Mouse (Mus musculus): ENCODE data around the gene Shc2. TPM values are rescaled to one million over a fixed set of nuclear protein-coding genes. Genes with fewer than 3 reads are reported as not detected.

Gene Shc2
- polyA plus RNA-seq, 1 experiment from 2014 or later = 16.0 TPM

- H3K4me2 ChIP-seq (ENCODE audit: low read length) = no peak overlapping the region
- no peaks in the 10 kb centered on the region for H3K36me3 ChIP-seq (ENCODE audit: control insufficient read depth, insufficient read depth)
- no peak overlapping the region for H3K4me3 ChIP-seq (replicated peaks; ENCODE audit: low read length)
- no peak overlapping the region for H3K27ac ChIP-seq (ENCODE audit: low read length)
- 42% methylated on average over 2 of the region's 2 CpGs for WGBS
- peaks cover 11% of the 10 kb centered on the region for H3K27me3 ChIP-seq (replicated peaks; ENCODE audit: control insufficient read depth, insufficient read depth, low read length)
- peaks cover 11% of the 10 kb centered on the region for H3K4me1 ChIP-seq (replicated peaks; ENCODE audit: control insufficient read depth, insufficient read depth, low read length)
- no peaks in the 10 kb centered on the region for H3K9me3 ChIP-seq (ENCODE audit: control insufficient read depth, low read length)
- no peak overlapping the region for H3K9ac ChIP-seq (replicated peaks; ENCODE audit: low read depth, low read length)
- no peak for ATAC-seq
These were observed 29.8 kb downstream of the Shc2 start for GRCm38 (mm10) chr10:79607892-79608291.

- H3K9me3 ChIP-seq (ENCODE audit: control insufficient read depth, low read length) = no peaks in the 10 kb centered on the region
- H3K4me1 ChIP-seq (replicated peaks; ENCODE audit: control insufficient read depth, insufficient read depth, low read length) = no peaks in the 10 kb centered on the region
- no peaks in the 10 kb centered on the region for H3K36me3 ChIP-seq (ENCODE audit: control insufficient read depth, insufficient read depth)
- H3K27ac ChIP-seq (ENCODE audit: low read length) = no peak overlapping the region
- no peak overlapping the region for H3K4me3 ChIP-seq (replicated peaks; ENCODE audit: low read length)
- ATAC-seq = 0 out of 2 replicates have a peak, but pooled peaks have one; percentile 29
- 56% methylated on average over 4 of the region's 4 CpGs for WGBS
- no peak overlapping the region for H3K9ac ChIP-seq (replicated peaks; ENCODE audit: low read depth, low read length)
- H3K4me2 ChIP-seq (ENCODE audit: low read length) = no peak overlapping the region
- H3K27me3 ChIP-seq (replicated peaks; ENCODE audit: control insufficient read depth, insufficient read depth, low read length) = 0 out of 2 replicates have a peak, but pooled peaks cover 3% of the 10 kb centered on the region
These were observed 31.2 kb downstream of the Shc2 start for GRCm38 (mm10) chr10:79606537-79606936.

- no peaks in the 10 kb centered on the region for H3K9me3 ChIP-seq (ENCODE audit: control insufficient read depth, low read length)
These were observed 39.8 kb downstream of the Shc2 start for GRCm38 (mm10) chr10:79597936-79598230.

GRCm38 (mm10) chr10:79597051-79597935, 40.4 kb downstream of the Shc2 start:
- no peak overlapping the region for H3K4me3 ChIP-seq (replicated peaks; ENCODE audit: low read length)
- H3K9me3 ChIP-seq (ENCODE audit: control insufficient read depth, low read length) = no peaks in the 10 kb centered on the region
- no peak overlapping the region for H3K27ac ChIP-seq (ENCODE audit: low read length)
- no peak overlapping the region for H3K9ac ChIP-seq (replicated peaks; ENCODE audit: low read depth, low read length)
- 28% methylated on average over 13 of the region's 13 CpGs for WGBS
- no peaks in the 10 kb centered on the region for H3K36me3 ChIP-seq (ENCODE audit: control insufficient read depth, insufficient read depth)
- H3K4me2 ChIP-seq (ENCODE audit: low read length) = no peak overlapping the region
- no peaks in the 10 kb centered on the region for H3K4me1 ChIP-seq (replicated peaks; ENCODE audit: control insufficient read depth, insufficient read depth, low read length)
- ATAC-seq = no peak; the same call in 1 of the 2 replicates
- H3K27me3 ChIP-seq (replicated peaks; ENCODE audit: control insufficient read depth, insufficient read depth, low read length) = peaks cover 5% of the 10 kb centered on the region

More at GRCm38 (mm10) chr10:79597936-79598230, 39.8 kb downstream of the Shc2 start:
- WGBS = 76% methylated on average over 4 of the region's 4 CpGs
- no peak for ATAC-seq
- H3K9ac ChIP-seq (replicated peaks; ENCODE audit: low read depth, low read length) = no peak overlapping the region
- peaks cover 5% of the 10 kb centered on the region for H3K27me3 ChIP-seq (replicated peaks; ENCODE audit: control insufficient read depth, insufficient read depth, low read length)
- no peak overlapping the region for H3K4me3 ChIP-seq (replicated peaks; ENCODE audit: low read length)
- no peaks in the 10 kb centered on the region for H3K36me3 ChIP-seq (ENCODE audit: control insufficient read depth, insufficient read depth)
- H3K27ac ChIP-seq (ENCODE audit: low read length) = no peak overlapping the region
- no peaks in the 10 kb centered on the region for H3K4me1 ChIP-seq (replicated peaks; ENCODE audit: control insufficient read depth, insufficient read depth, low read length)
- no peak overlapping the region for H3K4me2 ChIP-seq (ENCODE audit: low read length)

DNA sequence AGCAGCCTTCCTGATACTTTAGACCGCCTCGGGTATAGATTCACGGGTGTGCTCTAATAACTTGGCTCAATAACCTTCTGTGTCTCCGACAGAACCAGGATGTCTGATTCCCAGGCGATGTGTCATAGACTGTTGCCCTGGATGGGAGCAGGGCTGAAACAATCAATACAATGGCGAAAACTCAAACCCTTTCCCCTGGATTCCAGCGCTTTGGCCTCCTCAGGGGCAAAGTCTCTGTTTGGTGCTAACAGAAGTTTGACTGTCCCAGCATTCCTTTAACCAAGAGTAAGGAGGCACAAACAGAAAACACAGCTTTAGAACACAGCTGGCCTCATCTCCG, 42.2 kb downstream of the Shc2 start:
- 62% methylated on average over 8 of the region's 8 CpGs for WGBS
- Histone ChIP-seq H3K27ac (ENCODE audit: low read length) (no peak overlapping the region), H3K9ac (replicated peaks; ENCODE audit: low read depth, low read length) (no peak overlapping the region), H3K4me1 (replicated peaks; ENCODE audit: control insufficient read depth, insufficient read depth, low read length) (no peaks in the 10 kb centered on the region), H3K4me3 (replicated peaks; ENCODE audit: low read length) (no peak overlapping the region), H3K27me3 (replicated peaks; ENCODE audit: control insufficient read depth, insufficient read depth, low read length) (peaks cover 5% of the 10 kb centered on the region), H3K36me3 (ENCODE audit: control insufficient read depth, insufficient read depth) (no peaks in the 10 kb centered on the region), H3K9me3 (ENCODE audit: control insufficient read depth, low read length) (no peaks in the 10 kb centered on the region), H3K4me2 (ENCODE audit: low read length) (no peak overlapping the region)
- ATAC-seq = peak; percentile 46; the same call in 1 of the 2 replicates

DNA sequence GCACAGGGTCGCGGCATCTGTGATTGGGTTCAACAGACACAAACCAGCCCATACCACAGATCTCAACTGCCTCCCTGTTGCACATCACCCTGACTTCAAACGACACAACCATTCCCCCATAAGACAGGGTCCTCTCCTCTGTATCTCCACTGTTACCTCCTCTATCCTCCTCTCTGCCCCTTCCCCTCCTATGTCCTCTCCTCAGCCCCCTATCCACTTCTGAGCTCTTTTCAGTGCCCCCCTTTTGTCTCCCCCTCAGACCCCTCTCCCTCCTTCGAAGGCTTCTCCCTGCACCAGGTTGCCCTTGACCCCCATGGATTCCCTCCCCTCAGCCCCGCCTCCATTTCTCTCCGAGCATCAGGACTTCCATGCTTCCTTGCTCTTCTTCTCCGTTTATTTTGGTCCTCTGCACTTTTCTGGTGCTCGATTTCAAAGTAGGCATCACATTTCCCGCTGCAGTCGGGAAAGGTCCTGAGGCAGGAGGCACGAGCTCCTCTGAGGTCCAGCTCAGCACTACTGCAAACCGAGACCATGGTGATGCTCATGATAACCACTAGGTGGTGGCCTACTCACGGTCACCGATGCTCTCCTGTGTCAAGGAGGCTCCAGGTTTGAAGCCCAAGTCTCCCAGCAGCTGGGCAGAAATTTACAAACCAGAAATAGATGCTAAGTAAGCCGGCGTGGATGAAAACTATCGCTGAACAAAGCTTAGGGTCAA, 42.7 kb downstream of the Shc2 start:
- no peaks in the 10 kb centered on the region for H3K36me3 ChIP-seq (ENCODE audit: control insufficient read depth, insufficient read depth)
- H3K4me2 ChIP-seq (ENCODE audit: low read length) = peak overlapping the region; percentile 28; the same call in 1 of the 2 replicates
- H3K27me3 ChIP-seq (replicated peaks; ENCODE audit: control insufficient read depth, insufficient read depth, low read length) = peaks cover 5% of the 10 kb centered on the region
- H3K27ac ChIP-seq (ENCODE audit: low read length) = no peak overlapping the region
- peak; percentile 93 for ATAC-seq
- H3K4me3 ChIP-seq (replicated peaks; ENCODE audit: low read length) = no peak overlapping the region
- WGBS = 16% methylated on average over 17 of the region's 17 CpGs
- no peak overlapping the region for H3K9ac ChIP-seq (replicated peaks; ENCODE audit: low read depth, low read length)
- H3K9me3 ChIP-seq (ENCODE audit: control insufficient read depth, low read length) = no peaks in the 10 kb centered on the region
- no peaks in the 10 kb centered on the region for H3K4me1 ChIP-seq (replicated peaks; ENCODE audit: control insufficient read depth, insufficient read depth, low read length)

DNA sequence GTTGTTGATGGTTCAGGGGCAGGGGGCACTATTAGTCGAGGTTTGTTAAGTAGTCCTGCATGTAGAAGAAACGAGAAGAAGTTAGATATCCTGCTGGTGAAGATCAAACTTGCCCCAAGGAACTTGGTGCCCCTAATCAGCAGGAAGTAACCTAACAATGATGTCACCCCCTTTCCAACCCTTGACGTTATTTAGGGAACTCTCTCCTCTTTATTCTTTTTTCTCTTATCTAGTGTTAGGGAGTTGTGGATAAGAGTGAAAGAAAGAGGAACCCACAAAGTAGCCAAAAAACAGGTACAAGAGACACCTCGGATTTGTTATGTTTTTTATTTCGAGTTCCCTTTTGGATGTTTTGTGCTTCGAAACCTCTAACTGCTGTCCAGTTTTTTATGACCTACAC, 43.6 kb downstream of the Shc2 start:
- no peaks in the 10 kb centered on the region for H3K9me3 ChIP-seq (ENCODE audit: control insufficient read depth, low read length)
- H3K9ac ChIP-seq (replicated peaks; ENCODE audit: low read depth, low read length) = no peak overlapping the region
- no peak for ATAC-seq
- H3K4me1 ChIP-seq (replicated peaks; ENCODE audit: control insufficient read depth, insufficient read depth, low read length) = no peaks in the 10 kb centered on the region
- H3K4me3 ChIP-seq (replicated peaks; ENCODE audit: low read length) = no peak overlapping the region
- no peak overlapping the region for H3K4me2 ChIP-seq (ENCODE audit: low read length)
- 56% methylated on average over 6 of the region's 6 CpGs for WGBS
- no peaks in the 10 kb centered on the region for H3K36me3 ChIP-seq (ENCODE audit: control insufficient read depth, insufficient read depth)
- no peak overlapping the region for H3K27ac ChIP-seq (ENCODE audit: low read length)
- peaks cover 5% of the 10 kb centered on the region for H3K27me3 ChIP-seq (replicated peaks; ENCODE audit: control insufficient read depth, insufficient read depth, low read length)

GRCm38 (mm10) chr10:79590702-79591101, 47.0 kb downstream of the Shc2 start:
- peaks cover 5% of the 10 kb centered on the region for H3K27me3 ChIP-seq (replicated peaks; ENCODE audit: control insufficient read depth, insufficient read depth, low read length)
- no peaks in the 10 kb centered on the region for H3K9me3 ChIP-seq (ENCODE audit: control insufficient read depth, low read length)
- no peak for ATAC-seq
- no peak overlapping the region for H3K27ac ChIP-seq (ENCODE audit: low read length)
- H3K36me3 ChIP-seq (ENCODE audit: control insufficient read depth, insufficient read depth) = no peaks in the 10 kb centered on the region
- WGBS = 92% methylated on average over 1 of the region's 1 CpGs
- no peak overlapping the region for H3K4me3 ChIP-seq (replicated peaks; ENCODE audit: low read length)
- no peak overlapping the region for H3K9ac ChIP-seq (replicated peaks; ENCODE audit: low read depth, low read length)
- no peak overlapping the region for H3K4me2 ChIP-seq (ENCODE audit: low read length)
- H3K4me1 ChIP-seq (replicated peaks; ENCODE audit: control insufficient read depth, insufficient read depth, low read length) = no peaks in the 10 kb centered on the region

GRCm38 (mm10) chr10:79587752-79588126, 50.0 kb downstream of the Shc2 start:
- Histone ChIP-seq H3K4me2 (ENCODE audit: low read length) (no peak overlapping the region), H3K9me3 (ENCODE audit: control insufficient read depth, low read length) (no peaks in the 10 kb centered on the region), H3K4me1 (replicated peaks; ENCODE audit: control insufficient read depth, insufficient read depth, low read length) (no peaks in the 10 kb centered on the region), H3K9ac (replicated peaks; ENCODE audit: low read depth, low read length) (no peak overlapping the region), H3K4me3 (replicated peaks; ENCODE audit: low read length) (no peak overlapping the region), H3K27ac (ENCODE audit: low read length) (no peak overlapping the region), H3K36me3 (ENCODE audit: control insufficient read depth, insufficient read depth) (no peaks in the 10 kb centered on the region), H3K27me3 (replicated peaks; ENCODE audit: control insufficient read depth, insufficient read depth, low read length) (no peaks in the 10 kb centered on the region)
- no peak for ATAC-seq
- 70% methylated on average over 4 of the region's 4 CpGs for WGBS

All from forebrain, embryonic 16.5 days (tissue).